Comparison of ENCODE assay signal across 12 mouse cellular contexts in genomic region chr5:120464321-120464720, GRCm38 (mm10). TPM values are rescaled to one million over a fixed set of nuclear protein-coding genes. Genes with fewer than 3 reads are reported as not detected.
A peak's percentile ranks its signal among the peaks of the same experiment; 100 is the strongest.
DNase-seq lines count a peak whose midpoint lies in the region; ATAC-seq lines count a peak whose summit lies in the region.
"Had no signal": no experiment of that assay in that cellular context is flagged by ENCODE, and none has a peak within 500 bp of the region (broad histone marks: within the 10 kb centered on the region; RNA-seq: fewer than 3 reads in every experiment).

No protein-coding gene starts in this region.

- H3K27ac ChIP-seq in embryonic facial prominence, embryonic 11.5 days (replicated peaks; ENCODE audit: low read depth, low read length): no peak overlapping the region
- H3K27ac ChIP-seq: liver, embryonic 13.5 days had no signal

- no peak for ATAC-seq in embryonic facial prominence, embryonic 11.5 days (replicated peaks; ENCODE audit: insufficient number of reproducible peaks, low FRiP score, low TSS enrichment, low read depth)
- ATAC-seq in megakaryocyte, adult 5-6 weeks (ENCODE audit: poor library complexity, severe bottlenecking): no peak

- no peaks in the 10 kb centered on the region for H3K27me3 ChIP-seq in embryonic facial prominence, embryonic 11.5 days (ENCODE audit: control insufficient read depth, insufficient read depth, low read length)

- peak; percentile 45 to 47 for DNase-seq in kidney, postnatal 4 days
- no peak for DNase-seq in kidney, adult 8-10 months
- DNase-seq in 416B (ENCODE audit: low read depth): peak; percentile 46
- peak; percentile 44 to 49 for DNase-seq in B cell, adult 2 months
- peak; percentile 36 for DNase-seq in embryonic facial prominence, embryonic 11.5 days (ENCODE audit: low spot score)
- no peak for DNase-seq in urinary bladder, postnatal 25 days (ENCODE audit: low spot score)
- DNase-seq: gastrocnemius, postnatal 36 days had no signal

- H3K9ac ChIP-seq in embryonic facial prominence, embryonic 11.5 days (replicated peaks; ENCODE audit: low read length): no peak overlapping the region
- H3K9ac ChIP-seq: liver, embryonic 13.5 days had no signal

- 86% methylated on average over 4 of the region's 4 CpGs for WGBS in embryonic facial prominence, embryonic 11.5 days

- no peak overlapping the region for H3K4me3 ChIP-seq in embryonic facial prominence, embryonic 11.5 days (ENCODE audit: low read depth, low read length)
- H3K4me3 ChIP-seq: liver, embryonic 13.5 days had no signal

- no peak overlapping the region for H3K4me2 ChIP-seq in embryonic facial prominence, embryonic 11.5 days (ENCODE audit: low read depth, low read length)
- H3K4me2 ChIP-seq: liver, embryonic 13.5 days had no signal

- no peaks in the 10 kb centered on the region for H3K9me3 ChIP-seq in embryonic facial prominence, embryonic 11.5 days (replicated peaks; ENCODE audit: control insufficient read depth, low read length)
- H3K9me3 ChIP-seq: liver, embryonic 13.5 days had no signal

- no peaks in the 10 kb centered on the region for H3K4me1 ChIP-seq in embryonic facial prominence, embryonic 11.5 days (ENCODE audit: control insufficient read depth, insufficient read depth, low read length)
- H3K4me1 ChIP-seq: liver, embryonic 13.5 days had no signal

- H3K36me3 ChIP-seq in embryonic facial prominence, embryonic 11.5 days (replicated peaks; ENCODE audit: control insufficient read depth, insufficient read depth, low read depth, low read length): no peaks in the 10 kb centered on the region
- H3K36me3 ChIP-seq: liver, embryonic 13.5 days had no signal

RNA-seq across cellular contexts. Expression of gene Sdsl, which starts 8.3 kb away (rescaled TPM):
- 3.6 and 4.9 TPM in 2 replicates for polyA plus RNA-seq in embryonic facial prominence, embryonic 11.5 days (2014; fragmentation: Nextera tagmentation; extraction: Ambion mirVana)
- total RNA-seq in megakaryocyte, adult 5-6 weeks (2015): 0.49 TPM in 1 of 2 replicates, not detected in the other
- total RNA-seq in megakaryocyte, adult 5-6 weeks (2017): 0.55 and 0.61 TPM in 2 replicates

RNA-seq across cellular contexts. Expression of gene Sds, which starts 12.0 kb away (rescaled TPM):
- polyA plus RNA-seq in embryonic facial prominence, embryonic 11.5 days (2014; fragmentation: Nextera tagmentation; extraction: Ambion mirVana): not detected in 2 replicates
- total RNA-seq in megakaryocyte, adult 5-6 weeks (2015): not detected in 2 replicates
- total RNA-seq in megakaryocyte, adult 5-6 weeks (2017): not detected in 2 replicates
- polyA plus RNA-seq: embryonic facial prominence, embryonic 14.5 days; intestine, embryonic 14.5 days; liver, embryonic 13.5 days had no signal

RNA-seq across cellular contexts. Expression of gene Lhx5, which starts 32.8 kb away (rescaled TPM):
- 1.5 and 2.9 TPM in 2 replicates for polyA plus RNA-seq in embryonic facial prominence, embryonic 11.5 days (2014; fragmentation: Nextera tagmentation; extraction: Ambion mirVana)
- not detected in 2 replicates for total RNA-seq in megakaryocyte, adult 5-6 weeks (2015)
- not detected in 2 replicates for total RNA-seq in megakaryocyte, adult 5-6 weeks (2017)
- total RNA-seq: adrenal gland, postnatal 4 days; gastrocnemius, postnatal 36 days had no signal
- polyA plus RNA-seq: embryonic facial prominence, embryonic 14.5 days; intestine, embryonic 14.5 days; liver, embryonic 13.5 days had no signal

RNA-seq across cellular contexts. Expression of gene Plbd2, which starts 39.1 kb away (rescaled TPM):
- polyA plus RNA-seq in embryonic facial prominence, embryonic 11.5 days (2014; fragmentation: Nextera tagmentation; extraction: Ambion mirVana): 20.9 and 25.3 TPM in 2 replicates
- 7.8 and 10.5 TPM in 2 replicates for total RNA-seq in megakaryocyte, adult 5-6 weeks (2015)
- total RNA-seq in megakaryocyte, adult 5-6 weeks (2017): 7.9 and 10.2 TPM in 2 replicates

RNA-seq across cellular contexts. Expression of gene Slc8b1, which starts 46.6 kb away (rescaled TPM):
- polyA plus RNA-seq in embryonic facial prominence, embryonic 11.5 days (2014; fragmentation: Nextera tagmentation; extraction: Ambion mirVana): 1.3 and 1.8 TPM in 2 replicates
- 31.7 and 36.8 TPM in 2 replicates for total RNA-seq in megakaryocyte, adult 5-6 weeks (2015)
- total RNA-seq in megakaryocyte, adult 5-6 weeks (2017): 44.1 and 60.5 TPM in 2 replicates

Comparison
In these comparisons a context has a peak if more than half of its experiments do, and no peak if none do; other contexts are left out.
1. DNase-seq: peak in kidney, postnatal 4 days (2 of 2), 416B (single experiment), B cell, adult 2 months (2 of 2) and embryonic facial prominence, embryonic 11.5 days (single experiment); none in kidney, adult 8-10 months (0 of 2) and urinary bladder, postnatal 25 days (single experiment).